Mouse (Mus musculus) bone marrow macrophage, adult 2 months (primary cell): ENCODE measurements around the gene Soat2.

Experiments used
- CTCF ChIP-seq: IDR thresholded peaks from 2 replicates; pipeline ENCODE4 v1.5.1; 2012; ENCODE audit warnings: low read depth, mild to moderate bottlenecking, low read length, moderate library complexity
- POLR2A ChIP-seq: IDR thresholded peaks from 2 replicates; pipeline ENCODE4 v1.6.1; 2012; ENCODE audit warnings: mild to moderate bottlenecking, low read depth, low read length, borderline replicate concordance

DNA sequence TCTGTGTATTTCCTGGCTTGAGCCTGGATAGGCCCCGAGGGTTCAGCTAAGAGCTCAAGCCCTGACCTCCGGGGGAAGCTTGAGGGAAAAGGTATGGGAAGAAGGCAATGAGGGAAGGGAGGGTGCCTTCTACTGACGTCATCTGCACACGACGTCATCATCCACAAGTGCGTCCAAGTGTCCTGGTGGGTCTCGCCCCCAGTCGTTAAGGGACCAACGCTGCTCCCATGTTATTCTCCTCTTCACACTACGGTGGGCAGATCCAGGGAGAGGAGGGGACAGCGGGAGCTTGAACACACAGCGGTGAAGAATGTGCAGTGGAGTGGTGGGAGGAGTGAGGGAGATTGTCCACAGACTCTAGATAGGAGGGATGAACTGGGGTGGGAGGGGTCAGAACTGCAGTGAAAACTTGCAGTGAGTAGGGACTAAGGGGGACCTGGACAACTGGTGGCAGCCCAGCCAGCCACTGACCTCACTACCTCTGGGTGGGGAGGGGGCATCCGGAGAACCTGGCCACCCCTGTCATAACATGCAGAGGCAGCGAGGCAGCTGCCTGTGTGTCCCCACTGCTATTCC lies 46.9 kb upstream of the Soat2 start:
- TF ChIP-seq POLR2A = no peak
- no peak for TF ChIP-seq CTCF
